Mouse (Mus musculus) G1E-ER4 (cell line): Measurements from ENCODE around the gene Prex1. TPM values are rescaled to one million over a fixed set of nuclear protein-coding genes. Genes with fewer than 3 reads are reported as not detected.

Experiments used
- GATA1 ChIP-seq: IDR thresholded peaks from one replicate; pipeline ENCODE4 v1.8.0; 2012; ENCODE audit warnings: low read length, inconsistent platforms
- polyA plus RNA-seq: library from polyadenylated mRNA; stranded (reverse); fragments of >175 nt; gene quantifications from 2 replicates; pipeline ENCODE4 v1.2.3, GENCODE M21; 2012

Prex1 gene
- polyA plus RNA-seq, 1 experiment = 1.0 TPM

- no peak for TF ChIP-seq GATA1
Observed at GRCm38 (mm10) chr2:166620529-166621466, 92.8 kb downstream of the Prex1 start.

DNA sequence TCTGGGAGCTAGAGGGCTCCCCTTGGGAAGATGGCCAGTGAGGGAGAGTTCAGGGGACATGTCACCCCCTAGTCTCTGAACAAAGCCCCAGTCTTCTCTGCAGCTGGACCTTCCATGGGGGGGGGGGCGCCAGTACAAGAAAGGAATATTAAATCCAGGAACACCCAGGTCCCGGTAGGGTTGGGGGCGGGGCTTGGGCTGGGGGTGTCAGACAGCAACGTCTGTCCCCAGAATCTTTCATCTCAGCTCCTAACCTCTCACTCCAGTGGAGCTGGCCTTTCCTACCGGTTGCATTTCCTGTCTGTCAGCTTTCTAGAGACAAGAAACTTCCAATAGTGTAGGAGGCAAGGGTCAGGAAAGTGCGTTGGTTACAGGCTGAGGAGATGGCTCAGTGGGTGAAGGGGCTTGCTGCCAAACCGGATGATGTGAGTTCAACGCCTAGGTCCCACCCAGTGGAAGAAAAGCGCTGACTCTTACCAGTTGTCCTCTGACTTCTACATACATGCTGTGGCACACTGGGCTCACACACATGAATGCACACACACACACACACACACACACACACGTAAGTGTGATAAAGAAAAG lies 93.6 kb downstream of the Prex1 start:
- TF ChIP-seq GATA1 = no peak

GRCm38 (mm10) chr2:166619270-166619669 lies 94.4 kb downstream of the Prex1 start:
- no peak for TF ChIP-seq GATA1

GRCm38 (mm10) chr2:166617706-166618105 lies 95.9 kb downstream of the Prex1 start:
- TF ChIP-seq GATA1 = no peak

DNA sequence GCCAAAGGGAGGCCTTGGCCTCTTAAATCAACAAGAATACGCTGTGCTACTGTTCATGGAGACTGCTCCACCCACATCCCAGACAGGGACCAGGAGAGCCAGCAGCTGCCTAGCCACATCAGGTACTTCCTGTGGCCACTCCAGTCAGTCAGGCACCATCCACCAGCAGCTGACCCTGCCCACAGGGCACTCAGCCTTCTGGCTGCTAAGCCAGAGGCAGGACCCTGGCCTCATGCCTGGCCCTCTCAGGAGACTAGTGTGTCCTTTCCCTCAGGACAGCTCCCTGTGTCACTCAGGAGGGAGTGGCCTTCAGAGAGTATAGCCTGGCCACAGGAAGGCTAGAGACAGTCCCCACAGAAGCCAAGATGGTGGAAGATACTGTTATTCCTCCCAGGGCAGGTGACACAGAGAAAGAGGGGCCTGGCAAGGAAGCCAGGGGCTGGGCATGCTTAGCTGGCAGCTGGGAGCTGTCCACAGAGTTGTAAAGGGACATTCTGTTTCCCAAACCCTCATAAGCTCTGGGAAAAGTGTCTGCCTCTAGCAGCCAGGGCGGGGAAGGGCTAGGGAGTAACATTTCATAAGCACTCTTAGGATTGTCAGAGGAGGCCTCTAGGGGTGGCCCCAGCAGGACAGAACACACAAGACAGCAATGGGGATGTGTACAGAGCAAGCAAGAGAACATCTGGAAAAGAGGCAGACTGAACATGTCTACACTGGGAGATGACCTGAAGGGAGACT lies 98.1 kb downstream of the Prex1 start:
- TF ChIP-seq GATA1 = no peak

DNA sequence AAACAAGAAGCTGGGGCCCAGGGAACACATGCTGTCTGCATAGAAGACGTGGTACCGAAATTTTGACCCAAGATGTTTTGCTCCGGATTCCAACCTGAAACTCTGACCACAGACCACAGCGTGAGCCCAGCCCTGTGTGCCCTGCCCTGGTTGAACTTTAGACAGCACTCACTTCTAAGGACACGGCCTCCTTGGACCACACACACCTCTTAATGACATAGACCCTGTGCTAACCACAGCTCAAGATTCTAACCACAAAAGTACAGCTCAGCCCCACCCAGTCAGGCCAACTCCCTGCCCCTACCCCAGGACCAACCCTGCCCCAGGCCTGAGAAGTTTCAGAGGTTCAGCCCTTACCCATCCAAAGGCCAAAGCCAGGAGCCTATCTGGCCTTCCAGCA lies 103.4 kb downstream of the Prex1 start:
- no peak for TF ChIP-seq GATA1

DNA sequence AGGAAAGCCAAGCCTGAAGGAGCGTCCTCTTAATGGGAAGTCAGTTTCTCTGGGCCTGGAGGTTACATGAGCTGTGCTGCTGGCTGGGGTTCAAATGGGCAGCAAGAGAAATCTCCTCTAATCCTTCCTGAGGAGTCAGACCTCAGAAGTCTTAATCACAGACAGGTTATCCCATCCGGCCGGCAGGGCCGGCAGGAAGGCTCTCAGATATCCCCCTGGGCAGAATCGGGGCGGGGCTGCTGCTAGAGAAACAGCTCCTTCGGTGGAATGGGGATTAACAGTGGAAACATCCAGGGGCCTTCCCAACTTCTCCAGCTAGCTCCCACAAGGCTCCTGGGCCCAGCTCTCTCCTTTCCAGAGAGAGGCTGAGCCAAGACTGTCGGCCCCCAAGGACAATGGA lies 105.1 kb downstream of the Prex1 start:
- TF ChIP-seq GATA1 = no peak

DNA sequence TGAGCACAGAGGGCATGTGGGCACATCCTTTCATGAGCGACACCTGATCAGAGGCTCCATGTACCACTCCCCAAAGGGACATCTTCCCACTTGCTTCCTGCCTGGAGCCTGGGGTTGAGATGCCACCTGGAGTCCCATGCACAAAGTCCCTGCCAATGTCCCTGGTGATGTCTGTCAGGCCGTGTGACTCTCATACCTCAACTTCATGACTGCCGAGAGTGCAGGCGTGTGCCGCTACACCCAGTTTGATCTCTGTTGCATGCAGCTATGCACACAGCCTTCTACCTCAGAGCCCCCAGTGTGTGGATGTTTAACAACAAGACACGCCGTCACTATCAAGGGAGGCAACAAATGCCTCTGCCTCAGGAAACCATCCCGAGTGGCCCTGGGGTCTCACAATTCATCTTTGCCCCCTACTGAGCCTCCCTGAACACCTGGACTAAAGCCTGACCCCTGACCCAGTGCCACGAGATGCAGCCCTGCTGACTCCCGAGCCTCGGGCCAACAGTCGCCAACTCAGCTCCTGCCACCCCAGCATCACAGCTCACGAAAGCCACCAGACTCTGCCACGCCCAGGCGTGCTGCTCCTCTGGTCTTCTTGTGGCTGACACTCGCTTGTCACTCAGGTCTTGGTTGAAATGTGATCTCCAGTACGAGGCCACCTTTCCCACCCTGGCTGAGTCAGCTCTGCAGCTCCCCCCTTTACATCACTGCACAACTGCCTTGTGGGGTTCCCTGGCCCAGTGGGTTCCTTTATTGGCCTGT lies 107.0 kb downstream of the Prex1 start:
- no peak for TF ChIP-seq GATA1

DNA sequence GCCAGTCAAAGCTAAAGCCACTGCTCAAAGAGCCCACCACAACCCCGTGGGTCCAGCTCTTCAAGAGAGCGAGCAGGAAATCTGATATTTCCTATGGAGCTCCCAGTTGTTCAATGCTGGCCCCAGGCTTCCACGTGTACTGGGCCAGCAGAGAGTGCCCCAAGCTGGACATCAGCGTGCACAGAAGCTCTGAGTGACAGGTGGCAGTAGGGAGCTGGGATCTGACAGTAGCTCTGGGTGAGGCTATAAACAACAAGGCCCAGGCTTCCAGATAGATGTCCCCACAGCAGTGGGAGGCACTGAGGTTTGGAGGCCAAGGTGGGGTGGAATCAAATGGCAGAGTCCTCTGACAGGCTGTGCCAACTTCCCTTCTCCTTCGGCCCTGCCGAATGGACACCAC lies 107.6 kb downstream of the Prex1 start:
- TF ChIP-seq GATA1 = no peak

- no peak for TF ChIP-seq GATA1
Observed at GRCm38 (mm10) chr2:166605164-166605831, 108.3 kb downstream of the Prex1 start.

DNA sequence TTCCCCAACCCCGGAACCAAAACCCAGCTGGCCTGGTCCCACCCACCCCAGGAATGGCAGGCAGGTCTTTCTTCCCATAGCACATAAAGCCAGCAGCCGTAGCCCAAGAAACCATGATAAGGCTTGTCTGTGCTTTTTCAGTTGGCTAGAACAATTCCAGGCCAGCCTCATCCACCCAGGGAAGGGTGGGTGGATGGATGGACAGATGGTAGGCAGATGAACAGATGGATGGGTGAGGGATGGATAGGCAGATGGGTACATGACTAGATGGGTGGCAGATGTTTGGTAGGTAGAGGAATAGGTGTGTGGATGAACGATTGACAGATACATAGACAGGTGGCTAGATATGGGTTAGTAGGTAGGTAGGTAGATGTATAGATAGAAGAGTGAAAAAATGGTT lies 110.7 kb downstream of the Prex1 start:
- no peak for TF ChIP-seq GATA1

DNA sequence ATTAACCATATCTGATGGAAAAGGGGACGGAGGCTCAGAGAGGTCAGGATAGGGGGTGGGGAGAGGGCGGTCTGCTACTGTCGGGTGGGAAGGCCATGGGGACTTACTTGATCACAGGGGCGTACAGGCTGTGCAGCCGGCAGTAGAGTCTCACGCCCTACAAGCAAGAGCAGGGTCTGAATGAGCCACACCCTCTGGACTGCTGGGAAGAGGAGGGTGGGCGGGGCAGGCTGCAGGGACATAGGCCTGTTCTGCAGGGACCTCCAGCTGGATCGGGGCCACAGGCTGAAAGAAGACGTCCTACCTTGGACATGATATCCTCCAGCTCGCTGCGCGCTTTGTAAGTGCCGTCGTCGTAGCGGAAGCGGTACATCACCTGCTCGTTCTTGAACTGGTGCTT lies 112.2 kb downstream of the Prex1 start:
- no peak for TF ChIP-seq GATA1

DNA sequence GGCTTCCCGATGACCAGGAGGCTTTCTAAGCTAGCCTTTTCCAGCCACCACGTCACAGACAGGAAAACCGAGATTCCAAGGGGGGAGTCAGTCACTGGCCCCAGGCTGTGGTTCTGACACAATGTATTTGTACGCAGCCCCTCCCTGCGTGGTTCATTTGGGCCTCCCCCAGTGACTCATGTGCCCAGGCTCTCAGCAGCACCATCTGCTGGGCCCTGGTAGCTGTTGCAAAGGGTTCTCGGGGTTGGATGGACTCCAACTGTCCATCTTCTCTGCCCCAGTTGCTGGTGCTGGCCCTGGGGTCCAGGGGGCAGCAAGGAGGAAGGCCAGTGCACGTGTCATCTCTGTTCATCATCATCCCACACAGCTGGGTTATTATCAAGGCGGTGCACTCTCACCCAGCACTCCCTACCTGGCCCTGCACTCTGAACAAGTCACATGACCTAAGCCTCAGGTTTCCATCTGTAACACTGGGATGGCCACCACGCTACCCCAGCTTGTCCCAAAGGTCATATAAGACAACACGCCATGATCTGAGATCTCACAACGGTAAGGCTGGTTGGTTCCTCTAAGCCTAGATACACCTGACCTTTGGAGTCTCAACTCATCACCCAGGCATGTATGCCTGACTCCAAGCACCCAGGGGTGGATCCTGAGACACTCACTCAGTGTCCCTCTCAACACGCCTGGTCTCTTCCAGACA lies 115.0 kb downstream of the Prex1 start:
- TF ChIP-seq GATA1 = no peak

DNA sequence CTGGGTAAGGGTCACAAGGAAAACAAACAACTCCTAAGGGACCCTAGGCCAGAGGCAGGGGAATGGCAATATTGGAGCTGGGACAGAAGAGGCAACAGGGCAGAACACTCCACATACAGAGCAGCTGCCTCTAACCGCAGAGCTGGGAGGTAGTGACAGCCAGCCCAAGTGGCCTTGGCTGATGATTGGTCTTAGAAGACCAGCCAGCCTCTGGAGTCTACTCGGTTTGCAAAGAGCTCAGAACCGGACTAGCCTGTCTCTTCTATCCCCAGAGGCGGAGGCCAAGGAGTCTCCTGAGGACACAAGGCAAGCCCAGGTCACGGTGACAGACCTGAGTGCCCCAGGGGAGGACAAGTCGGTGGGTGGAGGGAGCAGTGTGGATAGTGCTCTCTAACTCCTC lies 115.9 kb downstream of the Prex1 start:
- TF ChIP-seq GATA1 = no peak
